Mouse (Mus musculus): ENCODE data around the gene Gimap8. TPM values are rescaled to one million over a fixed set of nuclear protein-coding genes. Genes with fewer than 3 reads are reported as not detected.

Gene Gimap8
- total and polyA plus RNA-seq, 3 experiments: 21.6 to 28.5 (median 27.5) TPM

DNA sequence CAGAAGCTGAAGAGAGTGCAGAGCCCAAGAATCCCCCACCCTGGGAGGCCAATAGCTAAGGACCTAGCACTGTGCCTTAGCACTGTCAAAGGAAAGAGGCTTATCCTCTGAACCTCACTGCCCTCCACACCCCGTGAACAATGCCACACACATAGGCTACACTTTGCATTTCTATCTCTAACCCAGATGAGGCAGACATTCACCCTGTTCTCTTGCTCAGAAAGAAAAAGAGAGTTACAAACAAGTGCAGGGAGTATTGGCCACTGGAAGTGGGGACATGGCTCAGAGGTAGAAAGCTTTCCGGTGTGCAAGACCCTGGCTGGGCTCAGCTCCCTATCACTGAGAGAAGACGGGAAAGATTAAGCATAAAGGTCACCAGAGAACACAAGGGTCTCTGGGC is 59.1 kb downstream of the Gimap8 start (continued):
- no peak for TF ChIP-seq ZNF384 (IDR thresholded peaks at IDR 0.05; ENCODE audit: low read depth, low read length)
- no peak for TF ChIP-seq TCF12 (IDR thresholded peaks at IDR 0.05; ENCODE audit: low read depth, low read length)
- no peak for TF ChIP-seq MXI1 (IDR thresholded peaks at IDR 0.05; ENCODE audit: low read depth, low read length)
- no peak for TF ChIP-seq GABPA (IDR thresholded peaks at IDR 0.05; ENCODE audit: insufficient replicate concordance, low read depth, low read length)
- TF ChIP-seq KAT2A (IDR thresholded peaks at IDR 0.05; ENCODE audit: insufficient replicate concordance, low read length): no peak
- TF ChIP-seq IRF4 (IDR thresholded peaks at IDR 0.05; ENCODE audit: low read depth, low read length): no peak

Other genes starting within 250 kb of the Gimap8 start
Only the 20 nearest of the 21 such genes appear.
- 1.6 and 2.1 TPM in 2 replicates for gene Zfp467, start 201.4 kb upstream of the Gimap8 start, total RNA-seq (2012; rRNA removed)
- gene Zfp467, start 201.4 kb upstream of the Gimap8 start, total RNA-seq (2014; rRNA removed): 1.1 and 1.4 TPM in 2 replicates
- 4.7 and 5.9 TPM in 2 replicates for gene Zfp467, start 201.4 kb upstream of the Gimap8 start, polyA plus RNA-seq (2012; ENCODE audit: insufficient read length, low read depth)
- 0.13 and 0.42 TPM in 2 replicates for gene Sspo, start 199.0 kb upstream of the Gimap8 start, total RNA-seq (2012; rRNA removed)
- gene Sspo, start 199.0 kb upstream of the Gimap8 start, total RNA-seq (2014; rRNA removed): 0.08 and 0.11 TPM in 2 replicates
- 0.17 and 0.18 TPM in 2 replicates for gene Sspo, start 199.0 kb upstream of the Gimap8 start, polyA plus RNA-seq (2012; ENCODE audit: insufficient read length, low read depth)
- gene Atp6v0e2, start 109.6 kb upstream of the Gimap8 start, total RNA-seq (2012; rRNA removed): not detected in 2 replicates
- gene Atp6v0e2, start 109.6 kb upstream of the Gimap8 start, total RNA-seq (2014; rRNA removed): not detected in 2 replicates
- not detected in 2 replicates for gene Atp6v0e2, start 109.6 kb upstream of the Gimap8 start, polyA plus RNA-seq (2012; ENCODE audit: insufficient read length, low read depth)
- 8.1 and 13.7 TPM in 2 replicates for gene Lrrc61, start 92.4 kb upstream of the Gimap8 start, total RNA-seq (2012; rRNA removed)
- 3.8 and 5.6 TPM in 2 replicates for gene Lrrc61, start 92.4 kb upstream of the Gimap8 start, total RNA-seq (2014; rRNA removed)
- 9.4 and 14.2 TPM in 2 replicates for gene Lrrc61, start 92.4 kb upstream of the Gimap8 start, polyA plus RNA-seq (2012; ENCODE audit: insufficient read length, low read depth)
- 0.46 and 0.72 TPM in 2 replicates for gene Rarres2, start 74.4 kb upstream of the Gimap8 start, total RNA-seq (2012; rRNA removed)
- not detected in 2 replicates for gene Rarres2, start 74.4 kb upstream of the Gimap8 start, total RNA-seq (2014; rRNA removed)
- not detected in 2 replicates for gene Rarres2, start 74.4 kb upstream of the Gimap8 start, polyA plus RNA-seq (2012; ENCODE audit: insufficient read length, low read depth)
- gene Gm45021, start 57.6 kb upstream of the Gimap8 start, total RNA-seq (2012; rRNA removed): not detected in 2 replicates
- not detected in 2 replicates for gene Gm45021, start 57.6 kb upstream of the Gimap8 start, total RNA-seq (2014; rRNA removed)
- gene Gm45021, start 57.6 kb upstream of the Gimap8 start, polyA plus RNA-seq (2012; ENCODE audit: insufficient read length, low read depth): not detected in 2 replicates
- 23.6 and 28.0 TPM in 2 replicates for gene Repin1, start 53.4 kb upstream of the Gimap8 start, total RNA-seq (2012; rRNA removed)
- 11.5 and 12.8 TPM in 2 replicates for gene Repin1, start 53.4 kb upstream of the Gimap8 start, total RNA-seq (2014; rRNA removed)
- gene Repin1, start 53.4 kb upstream of the Gimap8 start, polyA plus RNA-seq (2012; ENCODE audit: insufficient read length, low read depth): 9.7 and 10.7 TPM in 2 replicates
- not detected in 2 replicates for gene Gm44965, start 53.3 kb upstream of the Gimap8 start, total RNA-seq (2012; rRNA removed)
- not detected in 2 replicates for gene Gm44965, start 53.3 kb upstream of the Gimap8 start, total RNA-seq (2014; rRNA removed)
- not detected in 2 replicates for gene Gm44965, start 53.3 kb upstream of the Gimap8 start, polyA plus RNA-seq (2012; ENCODE audit: insufficient read length, low read depth)
- gene Zfp775, start 45.2 kb upstream of the Gimap8 start, total RNA-seq (2012; rRNA removed): 4.7 and 6.5 TPM in 2 replicates
- gene Zfp775, start 45.2 kb upstream of the Gimap8 start, total RNA-seq (2014; rRNA removed): 2.6 and 3.2 TPM in 2 replicates
- gene Zfp775, start 45.2 kb upstream of the Gimap8 start, polyA plus RNA-seq (2012; ENCODE audit: insufficient read length, low read depth): 3.3 and 3.5 TPM in 2 replicates
- gene AI854703, start 20.5 kb upstream of the Gimap8 start, total RNA-seq (2012; rRNA removed): 3.5 and 5.3 TPM in 2 replicates
- gene AI854703, start 20.5 kb upstream of the Gimap8 start, total RNA-seq (2014; rRNA removed): 2.1 TPM in 2 replicates
- 3.1 and 4.8 TPM in 2 replicates for gene AI854703, start 20.5 kb upstream of the Gimap8 start, polyA plus RNA-seq (2012; ENCODE audit: insufficient read length, low read depth)
- 31.0 and 38.5 TPM in 2 replicates for gene Gimap9, start 28.9 kb downstream of the Gimap8 start, total RNA-seq (2012; rRNA removed)
- 75.1 and 83.9 TPM in 2 replicates for gene Gimap9, start 28.9 kb downstream of the Gimap8 start, total RNA-seq (2014; rRNA removed)
- gene Gimap9, start 28.9 kb downstream of the Gimap8 start, polyA plus RNA-seq (2012; ENCODE audit: insufficient read length, low read depth): 43.4 and 46.1 TPM in 2 replicates
- 113 and 144 TPM in 2 replicates for gene Gimap4, start 37.3 kb downstream of the Gimap8 start, total RNA-seq (2012; rRNA removed)
- gene Gimap4, start 37.3 kb downstream of the Gimap8 start, total RNA-seq (2014; rRNA removed): 264 and 316 TPM in 2 replicates
- gene Gimap4, start 37.3 kb downstream of the Gimap8 start, polyA plus RNA-seq (2012; ENCODE audit: insufficient read length, low read depth): 203 and 274 TPM in 2 replicates
- gene Gimap6, start 61.0 kb downstream of the Gimap8 start, total RNA-seq (2012; rRNA removed): 78.1 and 88.9 TPM in 2 replicates
- 128 and 158 TPM in 2 replicates for gene Gimap6, start 61.0 kb downstream of the Gimap8 start, total RNA-seq (2014; rRNA removed)
- gene Gimap6, start 61.0 kb downstream of the Gimap8 start, polyA plus RNA-seq (2012; ENCODE audit: insufficient read length, low read depth): 87.9 and 97.2 TPM in 2 replicates
- 10.0 and 12.0 TPM in 2 replicates for gene Gm28053, start 71.4 kb downstream of the Gimap8 start, total RNA-seq (2012; rRNA removed)
- gene Gm28053, start 71.4 kb downstream of the Gimap8 start, total RNA-seq (2014; rRNA removed): 8.0 and 8.8 TPM in 2 replicates
- gene Gm28053, start 71.4 kb downstream of the Gimap8 start, polyA plus RNA-seq (2012; ENCODE audit: insufficient read length, low read depth): 22.7 and 46.9 TPM in 2 replicates
- gene Gimap7, start 71.4 kb downstream of the Gimap8 start, total RNA-seq (2012; rRNA removed): 14.5 and 16.3 TPM in 2 replicates
- 4.2 and 4.3 TPM in 2 replicates for gene Gimap7, start 71.4 kb downstream of the Gimap8 start, total RNA-seq (2014; rRNA removed)
- 7.0 and 7.1 TPM in 2 replicates for gene Gimap7, start 71.4 kb downstream of the Gimap8 start, polyA plus RNA-seq (2012; ENCODE audit: insufficient read length, low read depth)
- 136 and 144 TPM in 2 replicates for gene Gimap1, start 91.8 kb downstream of the Gimap8 start, total RNA-seq (2012; rRNA removed)
- gene Gimap1, start 91.8 kb downstream of the Gimap8 start, total RNA-seq (2014; rRNA removed): 54.5 and 57.4 TPM in 2 replicates
- 91.8 and 113 TPM in 2 replicates for gene Gimap1, start 91.8 kb downstream of the Gimap8 start, polyA plus RNA-seq (2012; ENCODE audit: insufficient read length, low read depth)
- gene Gimap5, start 99.0 kb downstream of the Gimap8 start, total RNA-seq (2012; rRNA removed): 82.1 and 82.3 TPM in 2 replicates
- 74.6 and 77.6 TPM in 2 replicates for gene Gimap5, start 99.0 kb downstream of the Gimap8 start, total RNA-seq (2014; rRNA removed)
- gene Gimap5, start 99.0 kb downstream of the Gimap8 start, polyA plus RNA-seq (2012; ENCODE audit: insufficient read length, low read depth): 56.9 and 59.6 TPM in 2 replicates
- 25.9 and 28.2 TPM in 2 replicates for gene Gimap3, start 123.6 kb downstream of the Gimap8 start, total RNA-seq (2012; rRNA removed)
- gene Gimap3, start 123.6 kb downstream of the Gimap8 start, total RNA-seq (2014; rRNA removed): 10.8 and 11.6 TPM in 2 replicates
- 16.8 and 17.7 TPM in 2 replicates for gene Gimap3, start 123.6 kb downstream of the Gimap8 start, polyA plus RNA-seq (2012; ENCODE audit: insufficient read length, low read depth)
- 24.9 and 27.2 TPM in 2 replicates for gene Tmem176a, start 193.7 kb downstream of the Gimap8 start, total RNA-seq (2012; rRNA removed)
- gene Tmem176a, start 193.7 kb downstream of the Gimap8 start, total RNA-seq (2014; rRNA removed): 30.0 and 34.6 TPM in 2 replicates
- 49.8 and 58.0 TPM in 2 replicates for gene Tmem176a, start 193.7 kb downstream of the Gimap8 start, polyA plus RNA-seq (2012; ENCODE audit: insufficient read length, low read depth)
- gene Tmem176b, start 194.3 kb downstream of the Gimap8 start, total RNA-seq (2012; rRNA removed): 39.4 and 43.3 TPM in 2 replicates
- gene Tmem176b, start 194.3 kb downstream of the Gimap8 start, total RNA-seq (2014; rRNA removed): 82.2 and 89.8 TPM in 2 replicates
- 159 and 162 TPM in 2 replicates for gene Tmem176b, start 194.3 kb downstream of the Gimap8 start, polyA plus RNA-seq (2012; ENCODE audit: insufficient read length, low read depth)